Mouse (Mus musculus) frontal cortex, postnatal 14 days (tissue): ENCODE measurements at regions not wholly inside any gene's neighbourhood (a gene's known extent, or its start where the extent isn't known, plus 50 kb on each side); places are given as distances from the start of the nearest gene placed in this dataset.

Source experiments
- DNase-seq, 2 experiments: peaks; one replicate each; pipeline ENCODE4 v3.0.0; 2022; ENCODE audit warnings: low spot score in 2 of 2

GRCm38 (mm10) chr2:109578870-109579310 lies 95.6 kb upstream of the Bdnf start:
- DNase-seq = no peak

GRCm38 (mm10) chr2:109618341-109619058 lies 56.0 kb upstream of the Bdnf start:
- DNase-seq = no peak

GRCm38 (mm10) chr2:109619676-109620075 lies 54.8 kb upstream of the Bdnf start:
- no peak for DNase-seq

DNA sequence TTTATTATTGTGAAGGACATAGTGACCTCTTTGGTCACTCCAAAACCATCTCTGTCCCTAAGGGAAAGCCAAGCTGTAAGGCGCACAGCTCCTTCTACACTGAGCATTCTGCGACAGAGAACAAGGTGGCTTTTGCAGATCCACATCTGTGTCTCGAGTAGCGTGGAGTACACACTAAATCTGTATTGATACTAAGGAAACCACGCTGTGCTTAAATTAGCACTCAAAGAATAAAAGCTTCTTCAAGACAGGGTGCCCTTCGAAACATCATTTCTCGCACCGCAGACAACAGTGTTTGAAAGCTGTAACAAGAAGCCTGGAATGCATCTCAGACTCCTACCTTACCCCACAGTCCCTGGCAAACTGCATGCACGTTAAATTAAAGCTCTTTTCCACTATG lies 52.9 kb upstream of the Bdnf start:
- no peak for DNase-seq
